Mouse (Mus musculus): ENCODE results near the gene Cdc42ep5. TPM values are rescaled to one million over a fixed set of nuclear protein-coding genes. Genes with fewer than 3 reads are reported as not detected.

The Cdc42ep5 gene
- total RNA-seq, 2 experiments from 2014 or later: not detected

- no peak for ATAC-seq (replicated peaks; ENCODE audit: poor library complexity)
Measured at GRCm38 (mm10) chr7:4146241-4147180, 18.1 kb downstream of the Cdc42ep5 start.

GRCm38 (mm10) chr7:4145552-4146190 lies 19.0 kb downstream of the Cdc42ep5 start:
- peak; percentile 44 for ATAC-seq (replicated peaks; ENCODE audit: poor library complexity)

DNA sequence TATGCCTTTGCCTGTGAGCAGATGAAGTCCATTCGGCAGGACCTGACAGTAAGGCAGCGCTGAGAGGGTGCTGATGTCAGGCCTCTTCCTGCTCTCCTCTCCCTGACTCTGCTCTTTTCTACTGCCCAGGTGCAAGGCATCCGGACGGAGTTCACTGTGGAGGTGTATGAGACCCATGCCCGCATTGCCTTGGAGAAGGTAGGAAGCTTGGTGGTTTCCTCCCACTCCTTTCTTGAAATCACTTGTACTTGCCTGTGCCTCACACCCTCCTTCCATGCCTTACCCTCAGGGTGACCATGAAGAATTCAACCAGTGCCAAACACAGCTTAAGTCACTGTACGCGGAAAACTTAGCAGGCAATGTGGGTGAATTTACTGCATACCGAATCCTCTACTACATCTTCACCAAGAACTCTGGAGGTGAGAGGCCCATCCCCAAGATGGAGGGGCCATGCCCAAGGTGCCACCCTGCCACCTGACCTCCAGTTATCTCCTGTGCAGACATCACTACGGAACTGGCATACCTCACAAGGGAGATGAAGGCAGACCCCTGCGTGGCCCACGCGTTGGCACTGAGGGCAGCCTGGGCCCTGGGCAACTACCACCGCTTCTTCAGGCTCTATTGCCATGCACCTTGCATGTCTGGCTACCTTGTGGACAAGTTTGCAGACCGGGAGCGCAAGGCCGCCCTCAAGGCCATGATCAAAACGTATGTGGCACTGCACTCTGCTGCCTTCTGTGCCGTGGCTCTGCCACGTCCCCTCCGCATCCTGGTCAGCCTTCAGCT lies 19.7 kb downstream of the Cdc42ep5 start:
- no peak for ATAC-seq (replicated peaks; ENCODE audit: poor library complexity)

- no peak for ATAC-seq (replicated peaks; ENCODE audit: poor library complexity)
Measured at GRCm38 (mm10) chr7:4144046-4144445, 20.6 kb downstream of the Cdc42ep5 start.

GRCm38 (mm10) chr7:4143506-4143905 lies 21.2 kb downstream of the Cdc42ep5 start:
- ATAC-seq (replicated peaks; ENCODE audit: poor library complexity): no peak

DNA sequence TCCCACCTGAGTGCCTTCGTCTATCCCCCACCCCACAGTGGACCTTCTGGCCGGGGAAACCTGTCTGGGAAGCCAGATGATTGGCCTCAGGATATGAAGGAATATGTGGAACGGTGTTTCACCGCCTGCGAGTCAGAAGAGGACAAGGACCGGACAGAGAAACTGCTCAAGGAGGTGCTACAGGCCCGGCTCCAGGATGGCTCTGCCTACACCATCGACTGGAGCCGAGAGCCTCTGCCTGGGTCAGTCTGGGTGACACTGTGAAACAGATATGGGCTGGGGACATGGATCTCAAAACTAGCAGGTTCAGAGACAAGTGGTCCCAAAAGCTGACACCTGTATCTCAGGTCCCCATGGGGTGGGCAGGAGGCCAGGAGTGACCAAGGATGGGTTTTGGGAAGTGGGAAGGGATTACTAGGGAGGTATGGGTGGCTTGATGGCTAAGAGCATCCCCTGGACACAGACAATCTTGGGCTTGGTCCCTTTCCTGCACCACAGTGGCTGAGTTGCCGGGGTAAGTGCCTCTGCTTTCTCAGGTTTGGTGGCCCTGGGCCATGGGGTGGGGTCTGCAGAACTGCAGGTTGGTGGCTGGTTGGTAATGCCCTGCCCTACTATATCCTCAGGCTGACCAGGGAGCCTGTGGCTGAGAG lies 21.7 kb downstream of the Cdc42ep5 start:
- ATAC-seq (replicated peaks; ENCODE audit: poor library complexity): no peak

- ATAC-seq (replicated peaks; ENCODE audit: poor library complexity): no peak
Measured at GRCm38 (mm10) chr7:4141648-4142325, 22.9 kb downstream of the Cdc42ep5 start.

DNA sequence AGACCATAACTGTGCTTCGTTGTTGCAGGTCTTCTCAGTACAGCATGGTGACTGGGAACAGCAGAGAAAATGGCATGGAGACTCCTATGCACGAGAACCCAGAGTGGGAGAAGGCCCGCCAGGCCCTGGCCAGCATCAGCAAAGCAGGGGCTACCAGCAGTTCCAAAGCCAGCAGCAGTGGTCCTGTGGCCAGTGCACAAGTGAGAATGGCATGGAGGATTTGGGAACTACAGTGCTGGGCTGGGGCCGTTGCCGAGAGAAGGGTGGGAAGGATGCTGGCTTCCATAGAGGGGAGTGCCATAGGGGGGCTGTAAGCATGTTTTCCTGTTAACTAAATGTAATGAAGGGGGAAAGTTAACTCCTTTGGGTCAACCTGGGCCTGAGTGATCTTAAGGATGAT lies 25.3 kb downstream of the Cdc42ep5 start:
- no peak for ATAC-seq (replicated peaks; ENCODE audit: poor library complexity)

GRCm38 (mm10) chr7:4138671-4139070 lies 26.0 kb downstream of the Cdc42ep5 start:
- no peak for ATAC-seq (replicated peaks; ENCODE audit: poor library complexity)

DNA sequence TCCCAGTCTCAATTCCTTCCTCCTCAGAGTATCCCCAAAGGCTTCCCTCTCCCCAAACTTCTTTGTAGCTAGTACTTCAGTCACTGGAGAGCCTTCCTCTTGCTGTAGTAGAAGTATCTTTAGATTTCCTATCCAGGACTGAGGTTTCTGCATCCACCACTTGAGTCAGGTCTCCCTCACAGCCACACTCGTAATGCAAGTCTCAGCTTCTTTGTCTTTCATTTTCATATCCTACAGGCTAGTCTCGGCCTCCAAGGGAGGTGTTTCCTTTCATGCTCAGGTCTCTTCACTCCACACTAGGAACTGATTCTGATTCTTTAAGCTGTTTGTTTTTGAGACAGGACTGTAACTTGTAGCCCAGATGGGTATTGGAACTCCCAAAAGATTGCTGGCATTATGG lies 26.5 kb downstream of the Cdc42ep5 start:
- no peak for ATAC-seq (replicated peaks; ENCODE audit: poor library complexity)

GRCm38 (mm10) chr7:4137746-4138145 lies 26.9 kb downstream of the Cdc42ep5 start:
- no peak for ATAC-seq (replicated peaks; ENCODE audit: poor library complexity)

DNA sequence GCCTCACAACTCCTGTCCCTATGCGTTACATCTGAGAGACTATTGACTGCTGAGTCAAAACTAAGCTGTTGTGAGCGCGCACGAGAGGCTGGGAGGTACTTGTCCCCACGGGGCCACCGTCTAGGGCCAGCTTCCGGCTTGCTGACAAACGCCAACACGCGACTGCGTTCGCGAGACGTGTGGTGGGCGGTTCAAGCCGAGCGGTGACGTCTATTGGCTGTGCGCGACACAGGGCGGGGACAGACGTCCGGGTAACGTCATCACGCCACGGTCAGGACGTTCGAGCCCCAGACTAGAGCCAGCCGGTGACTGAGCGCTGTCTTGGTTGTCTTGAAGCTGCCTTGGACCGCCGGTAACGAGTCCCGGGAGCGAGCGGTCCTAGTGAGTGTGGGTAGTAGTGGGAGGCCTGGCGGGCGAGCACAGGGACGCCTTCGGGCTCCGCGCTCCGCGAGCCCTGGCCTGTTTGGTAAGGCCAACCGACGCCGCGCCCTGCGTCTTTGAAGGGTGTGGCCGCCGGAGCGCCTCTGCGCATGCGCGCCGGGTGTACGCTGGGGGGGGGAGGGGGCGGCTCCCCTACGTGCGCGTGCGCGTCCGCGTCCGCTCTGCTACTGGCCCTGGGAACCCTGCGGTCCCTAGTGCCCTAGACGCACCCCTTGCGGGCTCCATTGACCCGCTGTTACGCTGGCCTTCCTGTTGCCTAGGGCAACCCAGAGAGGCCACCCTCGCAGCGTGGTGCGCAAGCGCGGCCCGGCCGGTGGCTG lies 27.7 kb downstream of the Cdc42ep5 start, which contains the start of gene Leng8:
Gene Leng8, plus strand, starts transcription at position 269 of the 761 bp plus-strand sequence.
- peak; percentile 95 for ATAC-seq (replicated peaks; ENCODE audit: poor library complexity)

DNA sequence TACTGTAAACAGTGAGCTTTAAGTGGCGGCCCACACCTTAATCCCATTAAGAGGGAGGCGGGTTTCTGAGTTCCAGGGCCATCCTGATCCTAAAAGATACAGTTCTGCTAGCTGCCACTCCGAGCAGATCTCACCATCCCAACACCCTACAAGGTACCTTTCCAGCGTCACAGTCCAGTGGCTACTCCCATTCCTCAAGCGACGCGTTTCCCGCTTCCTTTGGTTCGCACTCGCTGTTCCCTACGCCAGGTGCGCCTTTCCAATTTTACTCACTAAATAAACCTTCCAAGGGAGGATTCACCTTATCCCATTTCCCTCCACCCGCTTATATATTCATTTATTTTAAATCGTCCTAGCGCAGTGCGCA lies 28.3 kb downstream of the Cdc42ep5 start:
- ATAC-seq (replicated peaks; ENCODE audit: poor library complexity): peak; percentile 24

- ATAC-seq (replicated peaks; ENCODE audit: poor library complexity): no peak
Measured at GRCm38 (mm10) chr7:4134911-4135310, 29.7 kb downstream of the Cdc42ep5 start.

GRCm38 (mm10) chr7:4132998-4133397 lies 31.7 kb downstream of the Cdc42ep5 start:
- no peak for ATAC-seq (replicated peaks; ENCODE audit: poor library complexity)

DNA sequence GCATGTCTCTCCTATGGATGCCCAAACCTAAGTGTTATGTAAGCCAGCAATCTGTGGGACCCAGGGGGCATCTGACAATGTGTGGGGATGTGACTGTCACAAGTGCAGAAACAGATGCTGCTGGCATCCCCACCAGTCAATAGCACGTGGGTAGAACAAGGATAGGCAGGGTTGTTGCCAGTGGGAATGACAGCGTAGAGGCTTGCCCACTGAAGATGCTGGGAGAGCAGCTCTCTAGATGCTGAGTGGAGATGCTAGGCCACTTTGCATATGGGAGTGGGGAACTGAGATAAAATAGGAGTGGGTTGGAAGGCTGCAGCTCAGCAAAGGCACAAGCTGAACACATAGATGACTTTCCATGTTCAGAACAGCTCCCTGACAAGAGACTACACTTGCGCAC lies 32.1 kb downstream of the Cdc42ep5 start:
- no peak for ATAC-seq (replicated peaks; ENCODE audit: poor library complexity)

DNA sequence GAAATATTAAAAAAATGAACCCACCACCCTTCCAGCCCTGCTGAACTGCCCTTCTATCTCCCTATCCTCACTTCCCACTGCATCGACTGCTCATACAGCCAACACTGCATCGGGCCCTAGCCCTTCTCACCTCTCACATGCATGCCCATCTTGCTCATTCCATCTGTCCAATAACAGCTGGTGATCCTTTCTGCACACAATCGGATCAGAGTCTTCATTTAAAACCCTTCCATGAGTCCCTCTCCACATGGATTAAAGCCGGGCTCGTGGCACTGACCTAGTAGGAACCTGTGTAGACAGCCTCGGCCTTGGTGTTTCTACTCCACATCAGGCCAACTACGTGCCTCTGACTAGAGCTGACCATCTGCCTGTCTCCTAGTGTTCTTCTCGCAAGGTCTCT lies 32.7 kb downstream of the Cdc42ep5 start:
- no peak for ATAC-seq (replicated peaks; ENCODE audit: poor library complexity)

DNA sequence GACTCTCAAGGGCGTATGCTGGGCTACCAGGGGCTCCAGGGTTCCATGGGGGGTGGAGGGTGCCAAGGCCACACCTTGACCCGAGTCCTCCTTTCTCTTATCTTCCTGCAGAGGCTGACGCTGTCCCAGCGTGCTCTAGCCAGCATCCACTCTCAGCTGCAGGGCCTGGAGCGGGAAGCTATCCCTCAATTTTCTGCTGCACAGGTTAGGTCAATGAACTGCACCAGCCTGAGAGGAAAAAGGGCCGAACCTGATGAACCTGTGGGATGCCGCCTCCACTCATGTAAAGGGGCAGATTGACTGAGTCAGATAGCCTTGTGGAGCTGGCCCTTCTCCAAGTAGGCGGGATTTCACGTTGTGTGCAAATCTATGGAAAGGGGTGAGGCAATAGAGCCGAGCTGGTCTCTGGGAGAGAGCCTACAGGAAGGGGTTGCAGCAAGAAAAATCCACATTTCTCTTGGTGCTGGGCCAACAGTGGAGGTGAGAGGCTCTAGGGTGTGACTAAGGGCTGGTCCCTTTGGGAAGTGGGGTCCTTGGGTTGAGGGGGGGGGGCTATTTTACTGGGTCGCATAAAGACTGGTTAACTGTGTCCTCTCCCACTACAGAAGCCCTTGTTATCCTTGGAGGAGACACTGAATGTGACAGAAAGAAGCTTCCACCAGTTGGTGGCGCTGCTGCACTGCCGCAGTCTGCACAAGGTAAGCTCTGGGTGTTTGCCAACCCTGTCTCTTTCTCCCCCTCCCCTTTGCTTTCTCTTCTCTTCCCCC lies 33.8 kb downstream of the Cdc42ep5 start:
- ATAC-seq (replicated peaks; ENCODE audit: poor library complexity): peak; percentile 88

GRCm38 (mm10) chr7:4128860-4129259 lies 35.8 kb downstream of the Cdc42ep5 start:
- no peak for ATAC-seq (replicated peaks; ENCODE audit: poor library complexity)
